Mouse (Mus musculus) kidney, embryonic 15.5 days (tissue): Measurements from ENCODE around the gene Kif17. TPM values are rescaled to one million over a fixed set of nuclear protein-coding genes. Genes with fewer than 3 reads are reported as not detected.
A peak's percentile ranks its signal among the peaks of the same experiment; 100 is the strongest.

Experiments
- ATAC-seq: fragments of 200-750 bp; cut with Nextera tagmentation; replicated peaks from 2 replicates; pipeline ENCODE4 v1.8.0; 2017; ENCODE audit warnings: moderate TSS enrichment; ENCODE audit not compliant: low FRiP score
- H3K27ac ChIP-seq: fragments of 300-500 bp; sonication (generic); 2 replicates; pipeline ENCODE4 v1.5.1; 2015; ENCODE audit warnings: mild to moderate bottlenecking, inconsistent platforms
- H3K27me3 ChIP-seq: fragments of 300-500 bp; sonication (generic); 2 replicates; pipeline ENCODE4 v1.6.1; 2015; ENCODE audit warnings: inconsistent platforms
- H3K36me3 ChIP-seq: fragments of 300-500 bp; sonication (generic); 2 replicates; pipeline ENCODE4 v1.6.1; 2015; ENCODE audit warnings: inconsistent platforms
- H3K4me1 ChIP-seq: fragments of 300-500 bp; sonication (generic); 2 replicates; pipeline ENCODE4 v1.6.1; 2015; ENCODE audit warnings: inconsistent platforms
- H3K4me2 ChIP-seq: fragments of 300-500 bp; sonication (generic); 2 replicates; pipeline ENCODE4 v1.6.1; 2015; ENCODE audit warnings: moderate library complexity, mild to moderate bottlenecking, inconsistent platforms
- H3K4me3 ChIP-seq: fragments of 300-500 bp; sonication (generic); replicated peaks from 2 replicates; pipeline ENCODE4 v1.5.1; 2015; ENCODE audit warnings: mild to moderate bottlenecking, inconsistent platforms
- H3K9ac ChIP-seq: fragments of 300-500 bp; sonication (generic); 2 replicates; pipeline ENCODE4 v1.6.1; 2015; ENCODE audit warnings: mild to moderate bottlenecking, inconsistent platforms
- H3K9me3 ChIP-seq: fragments of 300-500 bp; sonication (generic); replicated peaks from 2 replicates; pipeline ENCODE4 v1.6.1; 2016; ENCODE audit warnings: inconsistent platforms
- WGBS: fragments of 180-500 bp; shearing (Covaris S2); methylation state at CpG from one replicate; pipeline ENCODE4 v1.1.7; 2015; ENCODE audit warnings: mixed read lengths; 5-methylcytosine and 5-hydroxymethylcytosine counted together
- polyA plus RNA-seq: library from polyadenylated mRNA; unstranded; fragments of >200 nt; fragmentation: Nextera tagmentation; extraction: Ambion mirVana; gene quantifications from 2 replicates; pipeline ENCODE4 v1.2.1, GENCODE M21; 2015

Kif17 gene
- polyA plus RNA-seq, 1 experiment from 2014 or later: 2.0 TPM

GRCm38 (mm10) chr4:138220761-138221160 lies 29.5 kb upstream of the Kif17 start:
- no peak overlapping the region for H3K4me2 ChIP-seq
- H3K27me3 ChIP-seq: no peaks in the 10 kb centered on the region
- H3K9ac ChIP-seq: no peak overlapping the region
- no peak for ATAC-seq
- H3K4me3 ChIP-seq: no peak overlapping the region
- H3K36me3 ChIP-seq: peaks cover 44% of the 10 kb centered on the region
- no peaks in the 10 kb centered on the region for H3K9me3 ChIP-seq
- WGBS: 84% methylated on average over 7 of the region's 7 CpGs
- H3K27ac ChIP-seq: no peak overlapping the region
- H3K4me1 ChIP-seq: peaks cover 35% of the 10 kb centered on the region

GRCm38 (mm10) chr4:138221406-138221805 lies 28.8 kb upstream of the Kif17 start:
- H3K4me3 ChIP-seq: no peak overlapping the region
- no peak for ATAC-seq
- no peaks in the 10 kb centered on the region for H3K9me3 ChIP-seq
- 85% methylated on average over 5 of the region's 5 CpGs for WGBS
- no peak overlapping the region for H3K9ac ChIP-seq
- H3K36me3 ChIP-seq: peaks cover 50% of the 10 kb centered on the region
- H3K27me3 ChIP-seq: no peaks in the 10 kb centered on the region
- no peak overlapping the region for H3K27ac ChIP-seq
- peaks cover 31% of the 10 kb centered on the region for H3K4me1 ChIP-seq
- H3K4me2 ChIP-seq: no peak overlapping the region

- 75% methylated on average over 5 of the region's 5 CpGs for WGBS
- ATAC-seq: no peak
- peaks cover 60% of the 10 kb centered on the region for H3K36me3 ChIP-seq
Observed at GRCm38 (mm10) chr4:138222396-138222795, 27.8 kb upstream of the Kif17 start.

GRCm38 (mm10) chr4:138223623-138224022 lies 26.6 kb upstream of the Kif17 start:
- peaks cover 72% of the 10 kb centered on the region for H3K36me3 ChIP-seq
- 53% methylated on average over 10 of the region's 10 CpGs for WGBS
- no peak overlapping the region for H3K4me2 ChIP-seq
- no peak overlapping the region for H3K27ac ChIP-seq
- no peak overlapping the region for H3K9ac ChIP-seq
- H3K4me1 ChIP-seq: peaks cover 20% of the 10 kb centered on the region
- H3K9me3 ChIP-seq: no peaks in the 10 kb centered on the region
- no peak for ATAC-seq
- no peak overlapping the region for H3K4me3 ChIP-seq
- H3K27me3 ChIP-seq: no peaks in the 10 kb centered on the region

More at GRCm38 (mm10) chr4:138222396-138222795, 27.8 kb upstream of the Kif17 start:
- H3K4me3 ChIP-seq: no peak overlapping the region
- H3K4me2 ChIP-seq: no peak overlapping the region
- H3K27ac ChIP-seq: no peak overlapping the region
- peaks cover 31% of the 10 kb centered on the region for H3K4me1 ChIP-seq
- no peak overlapping the region for H3K9ac ChIP-seq
- H3K9me3 ChIP-seq: no peaks in the 10 kb centered on the region
- H3K27me3 ChIP-seq: no peaks in the 10 kb centered on the region

GRCm38 (mm10) chr4:138246756-138247665 lies 3.2 kb upstream of the Kif17 start:
- Histone ChIP-seq H3K9me3 (no peaks in the 10 kb centered on the region), H3K36me3 (peaks cover 60% of the 10 kb centered on the region), H3K9ac (no peak overlapping the region), H3K4me3 (no peak overlapping the region), H3K27me3 (peaks cover 23% of the 10 kb centered on the region), H3K4me1 (peaks cover 29% of the 10 kb centered on the region), H3K4me2 (no peak overlapping the region), H3K27ac (no peak overlapping the region)
- ATAC-seq: no peak
- WGBS: 66% methylated on average over 27 of the region's 27 CpGs

- H3K27me3 ChIP-seq: peaks cover 37% of the 10 kb centered on the region
- H3K4me3 ChIP-seq: peak overlapping the region; percentile 30
- H3K27ac ChIP-seq: 0 out of 2 replicates have a peak overlapping the region, but pooled peaks have one; percentile 7
- H3K4me2 ChIP-seq: peak overlapping the region; percentile 96
- H3K4me1 ChIP-seq: peaks cover 38% of the 10 kb centered on the region
- 0 out of 2 replicates have a peak overlapping the region, but pooled peaks have one; percentile 17 for H3K9ac ChIP-seq
- H3K36me3 ChIP-seq: peaks cover 12% of the 10 kb centered on the region
- no peaks in the 10 kb centered on the region for H3K9me3 ChIP-seq
- under 1% methylated on average over 14 of the region's 14 CpGs for WGBS
- peak; percentile 22; the same call in 1 of the 2 replicates for ATAC-seq
Observed at GRCm38 (mm10) chr4:138251819-138252218, 1.6 kb downstream of the Kif17 start.

- no peak overlapping the region for H3K27ac ChIP-seq
- peaks cover 8% of the 10 kb centered on the region for H3K36me3 ChIP-seq
- WGBS: 20% methylated on average over 5 of the region's 5 CpGs
- 0 out of 2 replicates have a peak overlapping the region, but pooled peaks have one; percentile 17 for H3K9ac ChIP-seq
- no peak for ATAC-seq
- peaks cover 37% of the 10 kb centered on the region for H3K27me3 ChIP-seq
- H3K4me1 ChIP-seq: peaks cover 38% of the 10 kb centered on the region
- H3K4me2 ChIP-seq: peak overlapping the region; percentile 96
- no peaks in the 10 kb centered on the region for H3K9me3 ChIP-seq
- peak overlapping the region; percentile 30 for H3K4me3 ChIP-seq
Observed at GRCm38 (mm10) chr4:138252231-138252630, 2.0 kb downstream of the Kif17 start.

- Histone ChIP-seq H3K27ac (no peak overlapping the region), H3K4me1 (peaks cover 7% of the 10 kb centered on the region), H3K4me3 (no peak overlapping the region), H3K27me3 (peaks cover 14% of the 10 kb centered on the region), H3K9ac (no peak overlapping the region), H3K4me2 (no peak overlapping the region), H3K36me3 (no peaks in the 10 kb centered on the region), H3K9me3 (no peaks in the 10 kb centered on the region)
- ATAC-seq: no peak
- 85% methylated on average over 22 of the region's 22 CpGs for WGBS
Observed at GRCm38 (mm10) chr4:138257116-138257687, 7.0 kb downstream of the Kif17 start.

- 84% methylated on average over 7 of the region's 7 CpGs for WGBS
- no peak for ATAC-seq
- no peak overlapping the region for H3K4me3 ChIP-seq
Observed at GRCm38 (mm10) chr4:138258663-138259062, 8.4 kb downstream of the Kif17 start.

GRCm38 (mm10) chr4:138259482-138259881 lies 9.2 kb downstream of the Kif17 start:
- no peaks in the 10 kb centered on the region for H3K9me3 ChIP-seq
- no peak overlapping the region for H3K4me3 ChIP-seq
- no peaks in the 10 kb centered on the region for H3K36me3 ChIP-seq
- no peak overlapping the region for H3K4me2 ChIP-seq
- 81% methylated on average over 5 of the region's 5 CpGs for WGBS
- no peak for ATAC-seq
- peaks cover 20% of the 10 kb centered on the region; the same call in 1 of the 2 replicates for H3K27me3 ChIP-seq
- H3K4me1 ChIP-seq: peaks cover 5% of the 10 kb centered on the region
- no peak overlapping the region for H3K27ac ChIP-seq
- no peak overlapping the region for H3K9ac ChIP-seq

More at GRCm38 (mm10) chr4:138258663-138259062, 8.4 kb downstream of the Kif17 start:
- Histone ChIP-seq H3K27ac (no peak overlapping the region), H3K9ac (no peak overlapping the region), H3K27me3 (peaks cover 12% of the 10 kb centered on the region; the same call in 1 of the 2 replicates), H3K4me2 (no peak overlapping the region), H3K36me3 (no peaks in the 10 kb centered on the region), H3K9me3 (no peaks in the 10 kb centered on the region), H3K4me1 (peaks cover 5% of the 10 kb centered on the region)

- H3K27ac ChIP-seq: no peak overlapping the region
- WGBS: under 1% methylated on average over 77 of the region's 78 CpGs
Observed at GRCm38 (mm10) chr4:138261843-138262681, 11.8 kb downstream of the Kif17 start.

More at GRCm38 (mm10) chr4:138261843-138262681, 11.8 kb downstream of the Kif17 start:
- Histone ChIP-seq H3K36me3 (no peaks in the 10 kb centered on the region), H3K9ac (peak overlapping the region; percentile 48), H3K9me3 (no peaks in the 10 kb centered on the region), H3K27me3 (peaks cover 23% of the 10 kb centered on the region; the same call in 1 of the 2 replicates), H3K4me2 (peak overlapping the region; percentile 89), H3K4me3 (peak overlapping the region; percentile 84), H3K4me1 (peaks cover 5% of the 10 kb centered on the region)
- peak; percentile 91 for ATAC-seq
